Comparison of ENCODE assay signal across 12 mouse cellular contexts in the genomic region with DNA sequence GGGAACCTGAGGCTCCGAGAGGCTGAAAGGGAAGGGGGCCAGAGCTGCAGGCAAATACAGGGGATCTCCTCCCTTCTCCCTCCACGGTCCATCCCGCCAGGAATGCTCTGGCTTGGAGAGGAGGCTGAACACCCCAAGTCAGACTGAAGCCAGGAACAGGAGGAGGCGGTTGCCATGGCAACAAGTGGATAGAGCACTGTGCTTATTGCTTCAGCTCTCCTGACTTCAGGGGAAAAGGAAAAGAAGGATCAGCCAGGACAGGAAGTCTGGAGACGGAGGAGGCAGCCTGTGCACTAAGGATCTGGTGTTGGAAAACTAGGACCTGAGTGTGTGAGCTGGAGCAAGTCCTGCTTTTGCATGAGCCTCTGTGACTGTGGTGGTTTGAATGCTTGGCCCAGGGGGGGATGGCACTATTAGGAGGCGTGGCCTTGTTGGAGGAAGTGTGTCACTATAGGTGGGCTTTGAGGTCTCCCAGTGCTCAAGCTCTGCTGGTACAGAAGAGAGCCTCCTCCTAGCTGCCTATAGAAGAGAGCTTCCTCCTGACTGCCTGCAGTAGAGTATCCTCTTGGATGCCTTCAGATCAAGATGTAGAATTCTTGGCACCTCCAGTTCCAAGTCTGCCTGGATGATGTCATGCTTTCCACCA. TPM values are rescaled to one million over a fixed set of nuclear protein-coding genes. Genes with fewer than 3 reads are reported as not detected.
DNase-seq lines count a peak whose midpoint lies in the region; ATAC-seq lines count a peak whose summit lies in the region.
"Had no signal": no experiment of that assay in that cellular context is flagged by ENCODE, and none has a peak within 500 bp of the region (broad histone marks: within the 10 kb centered on the region; RNA-seq: fewer than 3 reads in every experiment).

No protein-coding gene starts in this region.

- 0 out of 2 replicates have a peak, but pooled peaks cover 3% of the 10 kb centered on the region for H3K4me1 ChIP-seq in limb, embryonic 11.5 days (ENCODE audit: control insufficient read depth, insufficient read depth, low read length)
- no peaks in the 10 kb centered on the region; the same call in 1 of the 2 replicates for H3K4me1 ChIP-seq in limb, embryonic 10.5 days
- peaks cover 9% of the 10 kb centered on the region for H3K4me1 ChIP-seq in hindbrain, embryonic 15.5 days (replicated peaks)

- ATAC-seq in limb, embryonic 11.5 days (ENCODE audit: insufficient number of reproducible peaks, low FRiP score, low TSS enrichment, low read depth) = peak; percentile 39; the same call in 1 of the 2 replicates
- peak; percentile 70 for ATAC-seq in hindbrain, embryonic 15.5 days (ENCODE audit: low FRiP score, low read depth)
- no peak for ATAC-seq in cerebellum, adult (ENCODE audit: insufficient number of reproducible peaks, low FRiP score, low TSS enrichment)

- DNase-seq in limb, embryonic 11.5 days (ENCODE audit: low spot score) = no peak
- DNase-seq in limb, embryonic 10.5 days (ENCODE audit: low spot score) = no peak
- peak; percentile 38 for DNase-seq in left cerebral cortex, postnatal 4 days
- DNase-seq in right cerebral cortex, postnatal 36 days (ENCODE audit: low spot score in 2 of 2) = peak; percentile 40 to 50
- no peak for DNase-seq in thymus, adult 18-20 months
- no peak for DNase-seq in spleen, postnatal 36 days (ENCODE audit: low spot score in 2 of 2)

- no peak overlapping the region for H3K27ac ChIP-seq in limb, embryonic 11.5 days (replicated peaks; ENCODE audit: low read depth, low read length)
- H3K27ac ChIP-seq in limb, embryonic 10.5 days = no peak overlapping the region
- H3K27ac ChIP-seq in hindbrain, embryonic 15.5 days (replicated peaks) = no peak overlapping the region
- H3K27ac ChIP-seq: kidney, postnatal 0 days had no signal

- H3K36me3 ChIP-seq in limb, embryonic 11.5 days (ENCODE audit: control insufficient read depth, insufficient read depth, low read length) = no peaks in the 10 kb centered on the region
- 0 out of 2 replicates have a peak, but pooled peaks cover 2% of the 10 kb centered on the region for H3K36me3 ChIP-seq in limb, embryonic 10.5 days
- H3K36me3 ChIP-seq in hindbrain, embryonic 15.5 days = no peaks in the 10 kb centered on the region
- H3K36me3 ChIP-seq: G1E had no signal

- H3K9me3 ChIP-seq in limb, embryonic 11.5 days (ENCODE audit: control insufficient read depth, low read length) = no peaks in the 10 kb centered on the region
- H3K9me3 ChIP-seq in limb, embryonic 10.5 days (replicated peaks) = no peaks in the 10 kb centered on the region
- no peaks in the 10 kb centered on the region for H3K9me3 ChIP-seq in hindbrain, embryonic 15.5 days
- H3K9me3 ChIP-seq: G1E had no signal

- intact Hi-C loops in left cerebral cortex, postnatal 4 days (cut with DNase I) = no loop called here

- no peaks in the 10 kb centered on the region for H3K27me3 ChIP-seq in limb, embryonic 11.5 days (ENCODE audit: control insufficient read depth, insufficient read depth, low read length)
- no peaks in the 10 kb centered on the region for H3K27me3 ChIP-seq in limb, embryonic 10.5 days (ENCODE audit: low read depth, poor library complexity, severe bottlenecking)
- no peaks in the 10 kb centered on the region for H3K27me3 ChIP-seq in hindbrain, embryonic 15.5 days

- no peak overlapping the region for H3K4me2 ChIP-seq in limb, embryonic 11.5 days (ENCODE audit: low read depth, severe bottlenecking)
- H3K4me2 ChIP-seq in hindbrain, embryonic 15.5 days = no peak overlapping the region
- H3K4me2 ChIP-seq: lung, embryonic 14.5 days had no signal

- no peak overlapping the region for H3K4me3 ChIP-seq in limb, embryonic 11.5 days (ENCODE audit: low read depth, low read length)
- no peak overlapping the region for H3K4me3 ChIP-seq in limb, embryonic 10.5 days
- H3K4me3 ChIP-seq in hindbrain, embryonic 15.5 days = no peak overlapping the region
- H3K4me3 ChIP-seq: myocyte had no signal

- WGBS in limb, embryonic 11.5 days = 74% methylated on average over 6 of the region's 6 CpGs
- 77% methylated on average over 6 of the region's 6 CpGs for WGBS in limb, embryonic 10.5 days
- 48% methylated on average over 6 of the region's 6 CpGs for WGBS in hindbrain, embryonic 15.5 days

- no peak overlapping the region for H3K9ac ChIP-seq in limb, embryonic 11.5 days (ENCODE audit: low read length)
- no peak overlapping the region for H3K9ac ChIP-seq in hindbrain, embryonic 15.5 days
- H3K9ac ChIP-seq: lung, embryonic 14.5 days had no signal

RNA-seq across cellular contexts. Expression of gene Fam114a2, which starts 44.0 kb away (rescaled TPM):
- polyA plus RNA-seq in limb, embryonic 11.5 days (2014; fragmentation: Nextera tagmentation; extraction: Ambion mirVana) = 48.9 and 50.1 TPM in 2 replicates
- 61.0 and 67.6 TPM in 2 replicates for polyA plus RNA-seq in limb, embryonic 10.5 days (2016; fragmentation: Nextera tagmentation; extraction: Ambion mirVana)
- polyA plus RNA-seq in hindbrain, embryonic 15.5 days (2015; fragmentation: Nextera tagmentation; extraction: Ambion mirVana) = 76.4 and 77.4 TPM in 2 replicates
- 10 to 100 TPM; 38.7 to 38.9 TPM for total RNA-seq in left cerebral cortex, postnatal 4 days (2021)

RNA-seq across cellular contexts. Expression of gene Mfap3, which starts 44.0 kb away (rescaled TPM):
- polyA plus RNA-seq in limb, embryonic 11.5 days (2014; fragmentation: Nextera tagmentation; extraction: Ambion mirVana) = 52.6 and 53.4 TPM in 2 replicates
- polyA plus RNA-seq in limb, embryonic 10.5 days (2016; fragmentation: Nextera tagmentation; extraction: Ambion mirVana) = 45.4 and 47.7 TPM in 2 replicates
- polyA plus RNA-seq in hindbrain, embryonic 15.5 days (2015; fragmentation: Nextera tagmentation; extraction: Ambion mirVana) = 56.5 and 59.5 TPM in 2 replicates
- total RNA-seq in left cerebral cortex, postnatal 4 days (2021) = 10 to 100 TPM; 41.1 to 44.3 TPM

Comparison
In these comparisons a context has a peak if more than half of its experiments do, and no peak if none do; other contexts are left out.
1. DNase-seq: peak in left cerebral cortex, postnatal 4 days (single experiment) and right cerebral cortex, postnatal 36 days (2 of 2); none in limb, embryonic 11.5 days (single experiment), limb, embryonic 10.5 days (single experiment), thymus, adult 18-20 months (0 of 2) and spleen, postnatal 36 days (0 of 2).